Mouse (Mus musculus) regulatory T cell (primary cell): ENCODE measurements around the gene Ntpcr.

Experiments
- in situ Hi-C: fragments of 300-600 bp; cut with MboI, MseI; formaldehyde crosslinking; loops from one replicate; pipeline ENCODE4 v1.15.1; 2025; ENCODE audit warnings: high pct_unique_total_duplicates

The Ntpcr gene

DNA sequence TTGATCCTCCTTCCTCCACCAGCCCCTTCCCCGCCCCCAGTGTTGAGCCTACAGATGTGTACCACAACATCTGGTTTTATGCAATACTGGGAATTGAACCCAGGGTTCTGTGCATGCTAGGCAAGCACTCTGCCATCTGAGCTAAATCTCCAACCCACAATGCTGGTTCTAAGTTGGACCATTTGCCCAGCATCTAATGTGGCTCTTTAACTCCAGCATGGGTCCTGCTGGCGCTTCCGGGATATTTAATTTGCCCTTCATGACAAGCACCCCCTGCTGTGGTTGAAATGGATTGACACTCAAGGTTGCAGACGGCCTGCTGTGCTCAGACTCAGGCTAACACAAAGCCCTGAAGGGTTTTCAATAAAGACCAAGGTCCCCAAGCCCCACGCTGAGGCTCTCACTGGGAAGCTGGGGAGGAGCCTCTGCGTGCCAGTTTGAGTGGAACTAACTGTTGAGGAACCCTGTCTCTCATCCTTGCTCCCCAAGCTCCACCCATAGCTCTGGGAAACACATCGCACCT lies 43.6 kb downstream of the Ntpcr start:
- in situ Hi-C loops = no loop called here

DNA sequence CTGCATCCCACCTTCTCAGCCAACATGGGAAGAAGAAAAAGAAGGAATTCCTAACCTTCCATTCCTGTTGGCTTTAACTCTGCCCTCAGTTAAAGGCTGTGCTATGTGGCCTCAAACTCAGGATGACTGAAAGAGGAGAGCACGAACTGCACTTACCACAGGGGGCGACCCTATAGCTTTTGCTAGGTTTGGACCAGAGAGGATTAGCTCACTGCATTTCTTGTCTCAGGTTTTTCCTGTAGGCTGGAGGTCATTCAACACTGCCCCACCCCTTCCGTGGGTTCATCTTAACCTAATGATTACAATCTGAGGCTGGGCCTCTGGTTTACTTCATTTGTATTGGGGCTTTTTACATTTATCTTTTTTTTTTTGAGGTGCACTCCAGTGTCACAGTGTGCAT lies 45.3 kb downstream of the Ntpcr start:
- in situ Hi-C loops = no loop called here

DNA sequence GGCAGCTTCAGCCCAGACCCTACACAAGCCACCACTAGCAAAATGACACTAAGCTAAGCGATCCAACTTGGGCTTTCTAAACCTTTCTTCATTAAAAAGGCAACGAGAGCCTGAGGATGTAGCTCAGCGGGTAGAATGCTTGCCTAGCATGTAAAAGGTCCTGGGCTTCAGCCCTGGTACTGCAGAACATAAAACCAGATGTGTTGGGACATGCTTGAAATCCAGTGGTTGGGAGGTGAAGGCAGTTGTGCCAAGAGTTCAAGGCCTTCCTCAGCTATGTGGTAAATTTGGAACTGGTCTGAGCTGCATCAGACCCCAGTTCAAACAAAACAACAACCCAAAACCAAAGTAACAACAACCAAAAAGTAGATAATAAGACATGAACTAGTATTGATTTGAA lies 46.6 kb downstream of the Ntpcr start:
- in situ Hi-C loops = no loop called here

DNA sequence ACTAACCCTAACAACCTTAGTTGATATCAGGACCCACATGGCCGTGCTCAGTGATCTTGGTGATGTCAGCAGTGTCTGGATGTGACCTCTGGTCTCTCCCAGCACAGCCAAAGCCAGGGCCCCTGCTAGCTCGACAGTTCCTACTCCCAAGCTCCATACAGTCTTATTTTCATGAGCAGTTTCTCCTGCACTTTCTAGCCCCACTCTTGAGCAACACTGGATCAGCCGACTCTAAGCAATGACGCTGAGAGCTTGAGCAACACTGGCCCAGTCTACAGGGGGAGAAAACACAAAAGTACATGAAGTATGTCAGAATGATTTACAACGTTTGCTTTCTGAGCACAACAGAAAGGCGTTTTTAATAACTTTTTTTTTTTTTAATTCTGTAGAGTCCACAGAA lies 47.0 kb downstream of the Ntpcr start:
- in situ Hi-C loops = no loop called here

DNA sequence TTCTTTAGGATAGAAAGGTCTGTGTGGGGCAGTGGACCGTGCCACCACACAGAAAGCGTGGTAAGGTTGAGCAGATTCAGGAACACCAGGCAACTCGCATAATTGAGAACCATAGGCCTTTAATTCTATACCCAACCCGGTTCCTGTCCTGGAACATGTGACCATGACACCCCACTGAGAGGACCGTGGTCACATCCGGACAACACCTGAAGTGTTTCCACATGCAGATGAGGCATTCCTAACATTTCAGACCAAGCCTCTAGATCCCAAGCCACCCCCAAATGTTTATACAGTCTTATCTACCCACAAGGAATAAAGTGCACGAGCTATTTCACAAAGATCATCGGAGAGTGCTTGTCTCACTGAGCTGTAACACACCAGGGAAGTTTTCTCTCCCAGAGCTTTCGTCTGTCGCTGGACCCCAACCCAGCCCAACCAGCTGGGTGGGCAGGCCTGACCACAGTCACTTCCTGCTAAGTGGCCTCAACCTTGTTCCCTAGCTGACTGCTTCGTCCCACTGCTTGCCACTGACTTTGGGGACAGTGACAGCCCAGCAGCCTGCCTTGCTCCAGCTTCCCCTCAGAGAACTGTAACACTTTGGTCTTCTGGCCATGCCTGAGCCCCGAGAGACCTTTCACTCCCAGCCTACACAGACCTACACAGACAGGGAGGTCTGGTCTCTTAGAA lies 47.9 kb downstream of the Ntpcr start:
- in situ Hi-C loops = no loop called here

DNA sequence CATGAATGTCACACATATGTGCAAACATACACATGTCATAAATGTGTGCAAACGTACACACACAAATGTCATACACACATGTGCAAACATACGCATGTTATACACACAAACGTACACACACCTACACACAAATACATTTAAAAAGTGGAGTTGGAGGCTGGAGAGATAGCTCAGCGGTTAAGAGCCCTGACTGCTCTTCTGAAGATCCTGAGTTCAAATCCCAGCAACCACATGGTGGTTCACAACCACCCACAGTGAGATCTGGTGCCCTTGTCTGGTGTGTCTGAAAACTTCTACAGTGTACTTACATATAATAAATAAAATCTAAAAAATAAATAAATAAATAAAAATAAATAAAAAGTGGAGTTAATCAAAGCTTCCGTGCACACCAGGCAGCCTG lies 49.2 kb downstream of the Ntpcr start:
- in situ Hi-C loops = no loop called here

- in situ Hi-C loops = no loop called here
These were observed 49.9 kb downstream of the Ntpcr start for GRCm38 (mm10) chr8:125779656-125780055.

DNA sequence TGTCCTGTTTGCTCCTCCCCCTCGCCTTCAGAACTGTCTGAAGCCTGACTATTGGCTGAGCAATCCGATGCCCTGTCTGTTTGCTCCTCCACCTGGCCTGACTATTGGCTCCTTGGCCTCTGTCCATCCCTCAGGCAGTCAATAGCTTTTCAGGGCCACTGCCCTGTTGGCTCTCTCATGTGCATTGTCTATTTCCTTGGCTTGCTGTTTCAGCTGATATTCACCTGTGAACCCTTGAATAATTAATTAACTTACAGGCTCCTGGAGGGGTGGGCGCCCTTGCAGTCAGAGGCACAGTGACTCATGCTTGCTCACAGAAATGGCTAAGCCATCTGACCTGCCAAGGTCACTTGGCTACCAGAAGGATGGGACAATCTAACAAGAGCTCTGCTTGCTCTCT lies 52.4 kb downstream of the Ntpcr start:
- in situ Hi-C loops = no loop called here

DNA sequence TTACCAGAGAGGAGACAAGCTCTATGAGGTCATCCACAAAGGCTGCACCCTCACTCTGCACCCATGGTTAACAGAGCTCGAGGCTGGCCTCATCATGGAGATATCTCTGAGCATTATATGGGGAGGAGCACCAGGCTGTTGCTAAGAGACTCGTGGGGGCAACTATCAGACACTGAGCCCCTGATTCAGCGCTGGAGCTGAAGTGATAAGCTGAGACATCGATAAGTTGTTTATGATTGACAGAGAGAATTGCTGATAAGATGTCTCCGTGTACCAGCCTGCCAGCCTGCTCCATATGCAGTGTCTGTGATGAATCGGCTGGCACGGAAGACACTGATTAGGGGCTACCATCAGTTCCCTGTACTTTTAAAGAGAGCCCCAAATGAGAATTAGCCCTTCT lies 57.1 kb downstream of the Ntpcr start:
- in situ Hi-C loops = no loop called here

- in situ Hi-C loops = no loop called here
These were observed 63.2 kb downstream of the Ntpcr start for GRCm38 (mm10) chr8:125792816-125793455.

- in situ Hi-C loops = no loop called here
These were observed 65.6 kb downstream of the Ntpcr start for GRCm38 (mm10) chr8:125795341-125795740.

GRCm38 (mm10) chr8:125796970-125797369 lies 67.2 kb downstream of the Ntpcr start:
- in situ Hi-C loops = no loop called here
